Mouse (Mus musculus): ENCODE measurements around the gene Tor2a.

GRCm38 (mm10) chr2:32788581-32788980, 31.5 kb downstream of the Tor2a start:
- TF ChIP-seq CEBPB (IDR thresholded peaks at IDR 0.05; ENCODE audit: low read depth), result no peak
- no peak for TF ChIP-seq CTCF (IDR thresholded peaks at IDR 0.05; ENCODE audit: control insufficient read depth, insufficient read depth, insufficient read length)
- TF ChIP-seq USF1 (IDR thresholded peaks at IDR 0.05; ENCODE audit: low read depth), result no peak
- TF ChIP-seq MAX (IDR thresholded peaks at IDR 0.05), result no peak
